8 mouse cellular contexts compared by ENCODE assay signal in the genomic region with DNA sequence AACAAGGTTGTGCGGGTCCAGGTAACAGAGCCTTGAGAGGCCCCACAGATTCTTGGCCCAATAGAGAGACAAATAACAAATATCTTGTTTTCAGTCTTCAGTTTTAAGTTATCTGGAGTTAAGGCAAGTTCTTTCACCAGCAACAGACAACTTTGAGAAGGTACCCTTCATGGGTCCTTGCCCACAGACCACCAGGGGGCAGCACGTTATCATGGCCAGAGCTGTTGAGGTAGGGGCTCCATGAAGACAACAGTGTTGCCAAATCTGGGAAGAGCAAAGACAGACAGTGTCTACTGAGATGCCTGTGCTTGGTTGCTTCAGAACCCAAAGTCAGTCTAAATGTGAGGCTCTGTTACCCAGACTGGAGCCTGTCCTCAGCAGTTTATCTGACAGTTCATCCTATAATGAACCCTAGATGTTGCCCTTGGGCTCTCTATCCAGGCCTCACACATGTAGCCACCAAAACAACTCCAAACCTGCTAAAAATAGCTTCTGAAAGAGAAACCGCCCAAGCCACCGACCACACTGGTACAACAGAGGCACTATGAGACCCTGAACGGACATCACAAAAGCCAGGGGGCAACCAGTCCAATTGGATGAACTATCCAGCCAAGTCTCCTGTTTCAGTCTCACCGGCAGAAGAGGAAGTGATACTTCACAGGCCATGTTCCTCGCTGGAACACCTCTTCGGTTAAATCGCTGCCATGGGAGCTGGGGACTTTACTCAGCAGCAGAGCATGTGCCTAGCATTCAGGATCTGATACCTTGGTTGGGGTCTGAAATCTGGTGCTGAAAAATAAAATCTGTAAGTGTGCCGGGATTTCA. TPM values are rescaled to one million over a fixed set of nuclear protein-coding genes. Genes with fewer than 3 reads are reported as not detected.
DNase-seq lines count a peak whose midpoint lies in the region; ATAC-seq lines count a peak whose summit lies in the region.

No protein-coding gene starts in this region.

- ATAC-seq in midbrain, embryonic 15.5 days (replicated peaks): no peak
- 0 out of 2 replicates have a peak, but pooled peaks have one; percentile 50 for ATAC-seq in neural tube, embryonic 12.5 days (ENCODE audit: low FRiP score, low read depth)

- peak; percentile 64 for DNase-seq in midbrain, embryonic 10.5 days (ENCODE audit: low spot score)
- DNase-seq in adrenal gland, postnatal 10 days: peak; percentile 58
- DNase-seq in embryonic facial prominence, embryonic 10.5 days (ENCODE audit: low spot score): peak; percentile 77
- DNase-seq in kidney, postnatal 25 days: peak; percentile 44 to 62
- no peak for DNase-seq in right cerebral cortex, postnatal 36 days (ENCODE audit: low spot score in 2 of 2)
- DNase-seq in frontal cortex, postnatal 36 days (ENCODE audit: low spot score in 2 of 2): no peak

- no peak overlapping the region for H3K27ac ChIP-seq in midbrain, embryonic 10.5 days (replicated peaks)
- no peak overlapping the region for H3K27ac ChIP-seq in midbrain, embryonic 15.5 days
- H3K27ac ChIP-seq in embryonic facial prominence, embryonic 10.5 days (replicated peaks): no peak overlapping the region
- no peak overlapping the region for H3K27ac ChIP-seq in neural tube, embryonic 12.5 days

- no peak overlapping the region for H3K4me2 ChIP-seq in midbrain, embryonic 15.5 days
- H3K4me2 ChIP-seq in neural tube, embryonic 12.5 days (replicated peaks): no peak overlapping the region

- no peaks in the 10 kb centered on the region for H3K4me1 ChIP-seq in midbrain, embryonic 10.5 days
- H3K4me1 ChIP-seq in midbrain, embryonic 15.5 days: no peaks in the 10 kb centered on the region
- H3K4me1 ChIP-seq in embryonic facial prominence, embryonic 10.5 days: no peaks in the 10 kb centered on the region
- no peaks in the 10 kb centered on the region for H3K4me1 ChIP-seq in neural tube, embryonic 12.5 days

- H3K27me3 ChIP-seq in midbrain, embryonic 10.5 days (ENCODE audit: low read depth, poor library complexity, severe bottlenecking): no peaks in the 10 kb centered on the region
- H3K27me3 ChIP-seq in midbrain, embryonic 15.5 days (replicated peaks): no peaks in the 10 kb centered on the region
- H3K27me3 ChIP-seq in embryonic facial prominence, embryonic 10.5 days (replicated peaks; ENCODE audit: low read depth, poor library complexity, severe bottlenecking): no peaks in the 10 kb centered on the region
- no peaks in the 10 kb centered on the region for H3K27me3 ChIP-seq in neural tube, embryonic 12.5 days (replicated peaks)

- H3K36me3 ChIP-seq in midbrain, embryonic 10.5 days: no peaks in the 10 kb centered on the region
- H3K36me3 ChIP-seq in midbrain, embryonic 15.5 days (replicated peaks): no peaks in the 10 kb centered on the region
- no peaks in the 10 kb centered on the region for H3K36me3 ChIP-seq in embryonic facial prominence, embryonic 10.5 days (replicated peaks)
- no peaks in the 10 kb centered on the region for H3K36me3 ChIP-seq in neural tube, embryonic 12.5 days

- no peak overlapping the region for H3K4me3 ChIP-seq in midbrain, embryonic 10.5 days
- H3K4me3 ChIP-seq in midbrain, embryonic 15.5 days: no peak overlapping the region
- H3K4me3 ChIP-seq in embryonic facial prominence, embryonic 10.5 days: no peak overlapping the region
- no peak overlapping the region for H3K4me3 ChIP-seq in neural tube, embryonic 12.5 days

- H3K9me3 ChIP-seq in midbrain, embryonic 10.5 days (replicated peaks): no peaks in the 10 kb centered on the region
- no peaks in the 10 kb centered on the region for H3K9me3 ChIP-seq in midbrain, embryonic 15.5 days
- no peaks in the 10 kb centered on the region for H3K9me3 ChIP-seq in embryonic facial prominence, embryonic 10.5 days
- H3K9me3 ChIP-seq in neural tube, embryonic 12.5 days: no peaks in the 10 kb centered on the region

- H3K9ac ChIP-seq in midbrain, embryonic 15.5 days: no peak overlapping the region
- no peak overlapping the region for H3K9ac ChIP-seq in neural tube, embryonic 12.5 days

- WGBS in midbrain, embryonic 10.5 days: 77% methylated on average over 10 of the region's 10 CpGs
- WGBS in midbrain, embryonic 15.5 days: 81% methylated on average over 10 of the region's 10 CpGs
- 72% methylated on average over 10 of the region's 10 CpGs for WGBS in embryonic facial prominence, embryonic 10.5 days
- 75% methylated on average over 10 of the region's 10 CpGs for WGBS in neural tube, embryonic 12.5 days

RNA-seq across cellular contexts. Expression of gene Sstr4, which starts 19.6 kb away (rescaled TPM):
- 0.51 and 0.86 TPM in 2 replicates for polyA plus RNA-seq in midbrain, embryonic 10.5 days (2016; fragmentation: Nextera tagmentation; extraction: Ambion mirVana)
- polyA plus RNA-seq in midbrain, embryonic 15.5 days (2015; fragmentation: Nextera tagmentation; extraction: Ambion mirVana): 3.4 and 3.9 TPM in 2 replicates
- total RNA-seq in adrenal gland, postnatal 10 days (2021): under 1 TPM; 0.55 to 0.60 TPM
- polyA plus RNA-seq in embryonic facial prominence, embryonic 10.5 days (2016; fragmentation: Nextera tagmentation; extraction: Ambion mirVana): 0.85 and 1.0 TPM in 2 replicates
- polyA plus RNA-seq in neural tube, embryonic 12.5 days (2016; fragmentation: Nextera tagmentation; extraction: Ambion mirVana): 0.64 and 1.0 TPM in 2 replicates

RNA-seq across cellular contexts. Expression of gene Thbd, which starts 32.5 kb away (rescaled TPM):
- 8.2 and 13.0 TPM in 2 replicates for polyA plus RNA-seq in midbrain, embryonic 10.5 days (2016; fragmentation: Nextera tagmentation; extraction: Ambion mirVana)
- 13.0 and 14.6 TPM in 2 replicates for polyA plus RNA-seq in midbrain, embryonic 15.5 days (2015; fragmentation: Nextera tagmentation; extraction: Ambion mirVana)
- total RNA-seq in adrenal gland, postnatal 10 days (2021): 10 to 100 TPM; 28.9 to 29.5 TPM
- 6.3 and 7.3 TPM in 2 replicates for polyA plus RNA-seq in embryonic facial prominence, embryonic 10.5 days (2016; fragmentation: Nextera tagmentation; extraction: Ambion mirVana)
- 8.0 and 9.0 TPM in 2 replicates for polyA plus RNA-seq in neural tube, embryonic 12.5 days (2016; fragmentation: Nextera tagmentation; extraction: Ambion mirVana)

Comparison
In these comparisons a context has a peak if more than half of its experiments do, and no peak if none do; other contexts are left out.
1. DNase-seq: peak in midbrain, embryonic 10.5 days (single experiment), adrenal gland, postnatal 10 days (single experiment), embryonic facial prominence, embryonic 10.5 days (single experiment) and kidney, postnatal 25 days (2 of 2); none in right cerebral cortex, postnatal 36 days (0 of 2) and frontal cortex, postnatal 36 days (0 of 2).